Mouse (Mus musculus): Measurements from ENCODE around the gene Sugp2.
A peak's percentile ranks its signal among the peaks of the same experiment; 100 is the strongest.

- no peak for TF ChIP-seq CTCF (IDR thresholded peaks at IDR 0.05; ENCODE audit: low read depth)
- peak; percentile 54; the same call in 1 of the 2 replicates for TF ChIP-seq EP300 (IDR thresholded peaks at IDR 0.05; ENCODE audit: low read depth)
Measured at GRCm38 (mm10) chr8:70212112-70213055, 21.6 kb upstream of the Sugp2 start, which contains the start of gene Slc25a42.

All from liver, postnatal 0 days (tissue).